Mouse (Mus musculus) CH12.LX (cell line): Measurements from ENCODE around the gene Gm43064. TPM values are rescaled to one million over a fixed set of nuclear protein-coding genes. Genes with fewer than 3 reads are reported as not detected.

Experiments
- DNase-seq: peaks from one replicate; pipeline ENCODE4 v3.0.0-alpha.2; 2013; ENCODE audit errors: extremely low read depth
- H3K27ac ChIP-seq: 2 replicates; pipeline ENCODE4 v1.5.1; 2012; ENCODE audit warnings: low read depth, mild to moderate bottlenecking, control low read depth, moderate library complexity; ENCODE audit not compliant: insufficient read depth
- H3K27me3 ChIP-seq: replicated peaks from 2 replicates; pipeline ENCODE3; 2012; ENCODE audit warnings: inconsistent platforms
- H3K36me3 ChIP-seq, 2 experiments: replicated peaks in 1 of 2; 2 replicates each; pipeline versions ENCODE3 to v1.6.1; 2012; ENCODE audit warnings: inconsistent platforms in 1 of 2, low read length in 1 of 2, mild to moderate bottlenecking in 1 of 2, mixed read lengths in 1 of 2, moderate library complexity in 1 of 2; ENCODE audit not compliant: control insufficient read depth in 1 of 2, insufficient read depth in 1 of 2
- H3K4me1 ChIP-seq, 2 experiments: 2 replicates each; pipeline ENCODE4 v1.6.1; 2012; ENCODE audit warnings: inconsistent platforms in 1 of 2, moderate library complexity in 1 of 2; ENCODE audit not compliant: insufficient read depth in 2 of 2, control insufficient read depth in 1 of 2
- H3K4me2 ChIP-seq: 2 replicates; pipeline ENCODE4 v1.6.1; 2012; ENCODE audit warnings: low read depth, mild to moderate bottlenecking, control low read depth; ENCODE audit not compliant: poor library complexity, insufficient read depth, severe bottlenecking
- H3K4me3 ChIP-seq, 3 experiments: fragments of 150-350 bp in 1 of 3; sonication (generic) in 1 of 3; replicated peaks in 1 of 3; 2 replicates each; pipeline versions ENCODE3 to v1.5.1; 2011 to 2012; ENCODE audit warnings: low read depth in 2 of 3, low read length in 2 of 3, mild to moderate bottlenecking in 2 of 3, moderate library complexity in 2 of 3, control low read depth in 1 of 3, improper control_type of control experiment in 1 of 3, inconsistent platforms in 1 of 3, mixed read lengths in 1 of 3; ENCODE audit not compliant: poor library complexity in 1 of 3
- H3K79me2 ChIP-seq: replicated peaks from 2 replicates; pipeline ENCODE4 v1.6.1; 2012; ENCODE audit warnings: mild to moderate bottlenecking, moderate library complexity; ENCODE audit not compliant: control insufficient read depth, poor library complexity, insufficient read depth, severe bottlenecking; ENCODE audit errors: extremely low read depth
- H3K9ac ChIP-seq: 2 replicates; pipeline ENCODE4 v1.6.1; 2012; ENCODE audit warnings: low read depth, mild to moderate bottlenecking, control low read depth, moderate library complexity; ENCODE audit not compliant: insufficient read depth
- H3K9me3 ChIP-seq: replicated peaks from 2 replicates; pipeline ENCODE3; 2012; ENCODE audit warnings: low read length, inconsistent platforms, mixed read lengths
- BHLHE40 ChIP-seq: IDR thresholded peaks from 2 replicates; pipeline ENCODE4 v1.6.1; 2011; ENCODE audit warnings: mild to moderate bottlenecking, low read depth, low read length, improper control_type of control experiment
- CHD1 ChIP-seq: IDR thresholded peaks from 2 replicates; pipeline ENCODE4 v1.6.1; 2012; ENCODE audit warnings: low read depth, low read length, improper control_type of control experiment, inconsistent platforms
- CHD2 ChIP-seq: IDR thresholded peaks from 2 replicates; pipeline ENCODE4 v1.6.1; 2011; ENCODE audit warnings: low read length, improper control_type of control experiment
- E2F4 ChIP-seq: IDR thresholded peaks from 2 replicates; pipeline ENCODE4 v1.6.1; 2011; ENCODE audit warnings: low read depth, low read length, improper control_type of control experiment; ENCODE audit not compliant: insufficient replicate concordance
- EP300 ChIP-seq: IDR thresholded peaks from 2 replicates; pipeline ENCODE4 v1.6.1; 2011; ENCODE audit warnings: low read length, improper control_type of control experiment
- ETS1 ChIP-seq: conservative IDR thresholded peaks from 2 replicates; pipeline ENCODE4 v1.6.1; 2012; ENCODE audit warnings: low read depth, mild to moderate bottlenecking, inconsistent platforms, low read length, improper control_type of control experiment, moderate library complexity
- GABPA ChIP-seq: IDR thresholded peaks from 2 replicates; pipeline ENCODE4 v1.6.1; 2012; ENCODE audit warnings: low read depth, low read length, improper control_type of control experiment, inconsistent platforms; ENCODE audit not compliant: insufficient replicate concordance
- HCFC1 ChIP-seq: IDR thresholded peaks from 2 replicates; pipeline ENCODE4 v1.6.1; 2012; ENCODE audit warnings: low read depth, mild to moderate bottlenecking, inconsistent platforms, low read length, improper control_type of control experiment
- IRF4 ChIP-seq: IDR thresholded peaks from 2 replicates; pipeline ENCODE4 v1.6.1; 2014; ENCODE audit warnings: low read depth, mild to moderate bottlenecking, inconsistent platforms, low read length, improper control_type of control experiment
- KAT2A ChIP-seq: IDR thresholded peaks from 2 replicates; pipeline ENCODE4 v1.6.1; 2012; ENCODE audit warnings: low read length, improper control_type of control experiment, inconsistent platforms; ENCODE audit not compliant: insufficient replicate concordance
- MAX ChIP-seq: IDR thresholded peaks from 2 replicates; pipeline ENCODE4 v1.6.1; 2011; ENCODE audit warnings: low read length, improper control_type of control experiment
- MAZ ChIP-seq: IDR thresholded peaks from 2 replicates; pipeline ENCODE4 v1.6.1; 2012; ENCODE audit warnings: low read depth, mild to moderate bottlenecking, inconsistent platforms, low read length, improper control_type of control experiment, moderate library complexity
- MEF2A ChIP-seq: IDR thresholded peaks from 2 replicates; pipeline ENCODE4 v1.6.1; 2014; ENCODE audit warnings: low read depth, mild to moderate bottlenecking, inconsistent platforms, low read length, improper control_type of control experiment, borderline replicate concordance
- MXI1 ChIP-seq: IDR thresholded peaks from 2 replicates; pipeline ENCODE4 v1.6.1; 2011; ENCODE audit warnings: mild to moderate bottlenecking, low read depth, low read length, improper control_type of control experiment
- MYC ChIP-seq: IDR thresholded peaks from 2 replicates; pipeline ENCODE4 v1.6.1; 2011; ENCODE audit warnings: low read depth, mild to moderate bottlenecking, improper control_type of control experiment, low read length
- NELFE ChIP-seq: IDR thresholded peaks from 2 replicates; pipeline ENCODE4 v1.6.1; 2011; ENCODE audit warnings: low read depth, low read length, improper control_type of control experiment
- NRF1 ChIP-seq: IDR thresholded peaks from 2 replicates; pipeline ENCODE4 v1.6.1; 2014; ENCODE audit warnings: low read depth, mild to moderate bottlenecking, inconsistent platforms, low read length, improper control_type of control experiment, moderate library complexity
- PAX5 ChIP-seq: IDR thresholded peaks from 2 replicates; pipeline ENCODE4 v1.6.1; 2012; ENCODE audit warnings: low read length, inconsistent platforms, mixed read lengths
- RAD21 ChIP-seq: IDR thresholded peaks from 2 replicates; pipeline ENCODE4 v1.6.1; 2011; ENCODE audit warnings: low read depth, mild to moderate bottlenecking, low read length, improper control_type of control experiment, moderate library complexity
- SIN3A ChIP-seq: IDR thresholded peaks from 2 replicates; pipeline ENCODE4 v1.6.1; 2012; ENCODE audit warnings: low read length, improper control_type of control experiment, inconsistent platforms
- SMC3 ChIP-seq: IDR thresholded peaks from 2 replicates; pipeline ENCODE4 v1.6.1; 2011; ENCODE audit warnings: low read depth, low read length, improper control_type of control experiment
- TBP ChIP-seq: conservative IDR thresholded peaks from 2 replicates; pipeline ENCODE4 v1.6.1; 2011; ENCODE audit warnings: low read depth, low read length, improper control_type of control experiment
- USF2 ChIP-seq: conservative IDR thresholded peaks from 2 replicates; pipeline ENCODE4 v1.6.1; 2011; ENCODE audit warnings: low read depth, low read length, improper control_type of control experiment
- ZC3H11A ChIP-seq: IDR thresholded peaks from 2 replicates; pipeline ENCODE4 v1.6.1; 2012; ENCODE audit warnings: low read depth, mild to moderate bottlenecking, inconsistent platforms, low read length, improper control_type of control experiment
- ZKSCAN1 ChIP-seq: IDR thresholded peaks from 2 replicates; pipeline ENCODE4 v1.6.1; 2012; ENCODE audit warnings: low read depth, inconsistent platforms, low read length, improper control_type of control experiment, borderline replicate concordance
- ZMIZ1 ChIP-seq: IDR thresholded peaks from 2 replicates; pipeline ENCODE4 v1.6.1; 2012; ENCODE audit warnings: low read depth, mild to moderate bottlenecking, inconsistent platforms, low read length, improper control_type of control experiment
- ZNF384 ChIP-seq: IDR thresholded peaks from 2 replicates; pipeline ENCODE4 v1.6.1; 2012; ENCODE audit warnings: low read depth, low read length, improper control_type of control experiment, inconsistent platforms
- dilution Hi-C: fragments of 300-500 bp; cut with MboI; formaldehyde crosslinking; loops from 2 replicates; pipeline ENCODE4 v1.14.3; 2020; ENCODE audit warnings: low sequenced_read_pairs; ENCODE audit not compliant: extremely low pct_unique_long_range_greater_than_20kb, extremely low pct_ligation_motif_present
- in situ Hi-C: fragments of 300-500 bp; cut with MboI; formaldehyde crosslinking; loops from 3 replicates; pipeline ENCODE4 v1.14.3; 2019; ENCODE audit warnings: low sequenced_read_pairs, low pct_ligation_motif_present, low pct_unique_long_range_greater_than_20kb, mixed read lengths
- polyA plus RNA-seq: library from polyadenylated mRNA; unstranded; fragments of >175 nt; gene quantifications from 2 replicates; pipeline ENCODE4 v1.2.1, GENCODE M21; 2012; ENCODE audit warnings: low read depth; ENCODE audit not compliant: insufficient read length
- total RNA-seq, 2 experiments: library from RNA; depleted of rRNA; stranded (reverse); fragments of 300-350 nt in 1 of 2; fragments of >200 nt in 1 of 2; gene quantifications; 2 replicates each; pipeline ENCODE4 v1.2.3; 2012 to 2014

Gene Gm43064
- total and polyA plus RNA-seq, 3 experiments: 0.91 to 3.1 TPM; not detected in 1

DNA sequence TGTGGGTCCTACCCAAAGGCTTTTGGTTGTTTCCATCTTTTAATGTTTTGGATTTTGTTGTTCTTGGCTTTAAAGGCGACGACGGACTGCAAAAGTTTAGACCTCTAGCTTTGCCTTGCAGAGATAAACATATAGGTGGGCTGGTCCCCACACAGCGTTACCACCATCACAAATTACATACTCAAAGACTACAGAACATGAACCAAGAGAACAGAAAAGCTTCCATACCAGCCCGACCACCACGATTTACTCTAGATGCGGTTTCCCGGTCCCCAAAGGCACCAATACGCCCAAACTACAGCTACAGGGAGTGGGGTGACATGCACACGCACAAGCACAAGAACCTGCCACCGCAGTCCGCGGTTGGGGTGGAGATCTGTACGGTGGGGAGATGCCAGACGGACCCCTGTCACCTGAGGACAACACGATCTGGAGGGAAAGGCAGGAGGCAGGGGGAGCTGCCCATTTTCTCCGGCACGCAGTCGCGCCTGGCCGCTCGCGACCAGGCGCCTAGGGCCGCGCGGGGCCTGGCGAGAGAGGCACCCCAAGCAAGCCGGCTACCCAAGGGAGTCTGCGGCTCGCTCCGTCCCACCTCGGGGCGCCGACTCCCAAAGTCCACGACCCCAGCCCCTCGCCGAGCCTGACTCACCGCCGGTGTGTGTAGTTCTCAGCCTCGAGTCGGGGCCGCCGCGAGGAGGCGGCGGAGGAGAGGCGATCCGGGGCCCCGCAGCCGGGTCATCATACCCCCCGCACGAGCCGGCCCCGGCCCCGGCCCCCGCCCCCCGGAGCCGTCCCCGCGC, 18.8 kb upstream of the Gm43064 start:
- H3K27me3 ChIP-seq: no peaks in the 10 kb centered on the region
- in situ Hi-C loops (no loop called here), dilution Hi-C loops (no loop called here)
- no peaks in the 10 kb centered on the region for H3K9me3 ChIP-seq
- H3K36me3 ChIP-seq: peaks cover 0 to 3% of the 10 kb centered on the region in 2 experiments
- H3K79me2 ChIP-seq: peaks cover 53% of the 10 kb centered on the region
- peak overlapping the region; percentile 30; the same call in 1 of the 2 replicates for H3K4me2 ChIP-seq
- peak overlapping the region; percentile 83 for H3K9ac ChIP-seq
- peak overlapping the region; percentile 83 for H3K27ac ChIP-seq
- peak overlapping the region; percentile 89 to 98 (median 93) for H3K4me3 ChIP-seq
- TF ChIP-seq HCFC1 (no peak), ZKSCAN1 (no peak), USF2 (no peak), CHD1 (0 out of 2 replicates have a peak, but pooled peaks have one; percentile 0), MXI1 (peak; percentile 15; the same call in 1 of the 2 replicates), PAX5 (no peak), MAX (peak; percentile 43; the same call in 1 of the 2 replicates), SIN3A (peak; percentile 18), BHLHE40 (no peak)
- no peak for DNase-seq
- H3K4me1 ChIP-seq: peaks cover 11 to 54% of the 10 kb centered on the region in 2 experiments; a peak in 3 of 4 replicates

DNA sequence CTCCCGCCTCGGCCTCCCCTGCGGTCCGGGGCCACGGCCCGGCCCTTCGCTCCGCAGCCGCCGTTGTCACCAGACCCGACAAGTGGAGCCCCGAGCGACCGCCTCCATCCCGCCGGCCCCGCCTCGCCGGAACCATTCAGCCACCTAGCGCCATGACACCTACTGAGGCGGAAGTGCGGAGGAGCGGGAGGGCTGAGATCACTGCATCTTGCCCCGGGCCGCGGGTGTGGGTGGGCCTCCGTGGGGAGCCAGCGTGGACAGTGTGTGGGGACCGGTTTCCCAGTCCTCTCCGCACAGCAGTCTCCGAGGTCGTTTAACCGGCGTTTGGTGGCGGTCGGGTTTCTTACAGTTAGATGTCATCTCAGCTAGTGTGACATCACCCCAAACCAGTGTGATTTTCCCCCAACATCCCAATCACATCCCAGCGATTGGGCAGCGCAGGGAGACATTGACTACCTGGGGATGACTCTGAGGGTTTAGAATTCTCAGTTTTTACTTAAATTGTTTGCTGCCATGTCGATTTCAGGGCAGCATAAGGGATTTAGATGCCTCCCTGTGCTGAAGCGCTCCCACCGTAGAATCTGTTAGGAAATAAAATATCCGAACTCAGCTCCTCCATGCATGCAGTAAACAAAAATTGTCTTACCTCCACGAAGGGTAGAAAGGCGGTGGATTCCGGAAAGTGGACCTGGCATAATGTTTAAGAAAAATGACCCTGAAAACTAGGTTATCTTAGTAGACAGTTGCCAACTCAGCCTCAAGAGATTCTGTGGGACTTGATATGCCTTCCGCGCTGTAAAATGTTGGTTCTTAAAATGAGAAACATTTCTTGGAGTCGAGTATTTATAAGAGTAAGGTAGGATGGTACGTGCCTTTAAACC, 17.9 kb upstream of the Gm43064 start, which contains the start of gene Hipk1:
Gene Hipk1 (minus strand): TSS at position 334 of the 881 bp plus-strand sequence.
- dilution Hi-C loops: no loop called here
- TF ChIP-seq E2F4 (0 out of 2 replicates have a peak, but pooled peaks have one; percentile 18), MYC (no peak; the same call in 1 of the 2 replicates), ZC3H11A (no peak), MAZ (peak; percentile 93), SMC3 (no peak), NELFE (peak; percentile 70), IRF4 (peak; percentile 57; the same call in 1 of the 2 replicates), TBP (no peak), CHD1 (0 out of 2 replicates have a peak, but pooled peaks have one; percentile 71), USF2 (no peak), HCFC1 (peak; percentile 82), ETS1 (no peak), GABPA (no peak; the same call in 1 of the 2 replicates), ZMIZ1 (no peak; the same call in 1 of the 2 replicates), EP300 (no peak), NRF1 (peak; percentile 69), CHD2 (no peak), ZNF384 (no peak), MEF2A (no peak), ZKSCAN1 (no peak), RAD21 (no peak), PAX5 (no peak), KAT2A (0 out of 2 replicates have a peak, but pooled peaks have one; percentile 65)

More for the DNA sequence above, 17.9 kb upstream of the Gm43064 start, which contains the start of gene Hipk1:
- peaks cover 5% of the 10 kb centered on the region for H3K27me3 ChIP-seq
- no peaks in the 10 kb centered on the region for H3K9me3 ChIP-seq
- in situ Hi-C loops: no loop called here
- peak within 1 kb of the TSS; percentile 83 for H3K9ac ChIP-seq
- H3K4me1 ChIP-seq: peaks cover 11 to 49% of the 10 kb centered on the region in 2 experiments; a peak in 3 of 4 replicates
- H3K4me2 ChIP-seq: peak within 1 kb of the TSS; percentile 70
- peaks cover 0 to under 1% of the 10 kb centered on the region in 2 experiments for H3K36me3 ChIP-seq
- peak; percentile 87 for DNase-seq
- H3K79me2 ChIP-seq: peaks cover 45% of the 10 kb centered on the region
- peak within 1 kb of the TSS; percentile 83 for H3K27ac ChIP-seq
- peak within 1 kb of the TSS; percentile 89 to 98 (median 93) for H3K4me3 ChIP-seq
